Mouse (Mus musculus): Measurements from ENCODE around the gene Cdx4. TPM values are rescaled to one million over a fixed set of nuclear protein-coding genes. Genes with fewer than 3 reads are reported as not detected.

The Cdx4 gene
- polyA plus RNA-seq, 1 experiment: not detected

GRCm38 (mm10) chrX:103288485-103289330, 32.5 kb upstream of the Cdx4 start:
- no peaks in the 10 kb centered on the region for H3K36me3 ChIP-seq (ENCODE audit: control insufficient read depth, insufficient read depth)
- no peaks in the 10 kb centered on the region for H3K27me3 ChIP-seq (ENCODE audit: control insufficient read depth, insufficient read depth, insufficient read length)
- no peak overlapping the region for H3K4me3 ChIP-seq
- TF ChIP-seq POLR2AphosphoS2 (IDR thresholded peaks at IDR 0.05; ENCODE audit: insufficient read length, low read depth) (no peak), TCF3 (IDR thresholded peaks at IDR 0.05; ENCODE audit: insufficient read length, low read depth) (no peak), MYOD1 (IDR thresholded peaks at IDR 0.05; ENCODE audit: control insufficient read depth in 1 of 3, insufficient read length in 2 of 3, low read depth in 2 of 3) (no peak), TCF12 (IDR thresholded peaks at IDR 0.05; ENCODE audit: insufficient read depth, poor library complexity, severe bottlenecking) (no peak), USF1 (IDR thresholded peaks at IDR 0.05; ENCODE audit: low read depth) (no peak)
- no peak overlapping the region for H3ac ChIP-seq (ENCODE audit: control insufficient read depth, insufficient read length)
- no peak overlapping the region for H3K4me2 ChIP-seq (ENCODE audit: low read depth)
- H3K79me2 ChIP-seq (ENCODE audit: control insufficient read depth, insufficient read depth): no peaks in the 10 kb centered on the region

- no peak for TF ChIP-seq MYOG (IDR thresholded peaks at IDR 0.05; ENCODE audit: control insufficient read depth in 1 of 3, insufficient read depth in 1 of 3, insufficient read length in 2 of 3, low read depth in 2 of 3)
- no peak for TF ChIP-seq CEBPB (IDR thresholded peaks at IDR 0.05; ENCODE audit: insufficient read depth, poor library complexity, severe bottlenecking)
- no peak for TF ChIP-seq TCF3 (IDR thresholded peaks at IDR 0.05; ENCODE audit: insufficient read length, low read depth)
- no peak for TF ChIP-seq E2F4 (IDR thresholded peaks at IDR 0.05; ENCODE audit: insufficient read depth)
- TF ChIP-seq MAX (IDR thresholded peaks at IDR 0.05; ENCODE audit: low read depth): no peak
- TF ChIP-seq SRF (IDR thresholded peaks at IDR 0.05; ENCODE audit: control insufficient read depth, insufficient read length, low read depth): no peak
- no peak for TF ChIP-seq REST (IDR thresholded peaks at IDR 0.05; ENCODE audit: insufficient read depth, insufficient read length)
- no peak for TF ChIP-seq USF1 (IDR thresholded peaks at IDR 0.05; ENCODE audit: low read depth)
- TF ChIP-seq POLR2A (IDR thresholded peaks at IDR 0.05; ENCODE audit: insufficient read length, low read depth): no peak
- no peak overlapping the region for H3ac ChIP-seq (ENCODE audit: control insufficient read depth, insufficient read length)
- peak overlapping the region; percentile 30 for H3K4me2 ChIP-seq (ENCODE audit: low read depth)
- no peaks in the 10 kb centered on the region for H3K27me3 ChIP-seq (ENCODE audit: control insufficient read depth, insufficient read depth, insufficient read length)
- H3K79me2 ChIP-seq (ENCODE audit: control insufficient read depth, insufficient read depth): no peaks in the 10 kb centered on the region
- H3K4me3 ChIP-seq: no peak overlapping the region
- no peaks in the 10 kb centered on the region for H3K36me3 ChIP-seq (ENCODE audit: control insufficient read depth, insufficient read depth)
Measured at GRCm38 (mm10) chrX:103298937-103299336, 22.3 kb upstream of the Cdx4 start.

- Histone ChIP-seq H3K27me3 (ENCODE audit: control insufficient read depth, insufficient read depth, insufficient read length) (no peaks in the 10 kb centered on the region), H3ac (ENCODE audit: control insufficient read depth, insufficient read length) (no peak overlapping the region), H3K79me2 (ENCODE audit: control insufficient read depth, insufficient read depth) (no peaks in the 10 kb centered on the region), H3K4me3 (no peak overlapping the region), H3K4me2 (ENCODE audit: low read depth) (no peak overlapping the region), H3K36me3 (ENCODE audit: control insufficient read depth, insufficient read depth) (no peaks in the 10 kb centered on the region)
- TF ChIP-seq POLR2AphosphoS2 (IDR thresholded peaks at IDR 0.05; ENCODE audit: insufficient read length, low read depth) (no peak), TCF12 (IDR thresholded peaks at IDR 0.05; ENCODE audit: insufficient read depth, poor library complexity, severe bottlenecking) (no peak), SRF (IDR thresholded peaks at IDR 0.05; ENCODE audit: control insufficient read depth, insufficient read length, low read depth) (no peak), MYOD1 (IDR thresholded peaks at IDR 0.05; ENCODE audit: control insufficient read depth in 1 of 3, insufficient read length in 2 of 3, low read depth in 2 of 3) (no peak), E2F4 (IDR thresholded peaks at IDR 0.05; ENCODE audit: insufficient read depth) (no peak), MYOG (IDR thresholded peaks at IDR 0.05; ENCODE audit: control insufficient read depth in 1 of 3, insufficient read depth in 1 of 3, insufficient read length in 2 of 3, low read depth in 2 of 3) (no peak), USF1 (IDR thresholded peaks at IDR 0.05; ENCODE audit: low read depth) (no peak), TCF3 (IDR thresholded peaks at IDR 0.05; ENCODE audit: insufficient read length, low read depth) (no peak), CEBPB (IDR thresholded peaks at IDR 0.05; ENCODE audit: insufficient read depth, poor library complexity, severe bottlenecking) (no peak), MAX (IDR thresholded peaks at IDR 0.05; ENCODE audit: low read depth) (no peak), REST (IDR thresholded peaks at IDR 0.05; ENCODE audit: insufficient read depth, insufficient read length) (no peak), POLR2A (IDR thresholded peaks at IDR 0.05; ENCODE audit: insufficient read length, low read depth) (no peak)
Measured at GRCm38 (mm10) chrX:103308262-103308661, 12.9 kb upstream of the Cdx4 start.

GRCm38 (mm10) chrX:103311723-103312122, 9.5 kb upstream of the Cdx4 start:
- Histone ChIP-seq H3K36me3 (ENCODE audit: control insufficient read depth, insufficient read depth) (no peaks in the 10 kb centered on the region), H3K4me3 (no peak overlapping the region), H3ac (ENCODE audit: control insufficient read depth, insufficient read length) (no peak overlapping the region), H3K79me2 (ENCODE audit: control insufficient read depth, insufficient read depth) (no peaks in the 10 kb centered on the region), H3K27me3 (ENCODE audit: control insufficient read depth, insufficient read depth, insufficient read length) (no peaks in the 10 kb centered on the region), H3K4me2 (ENCODE audit: low read depth) (no peak overlapping the region)
- no peak for TF ChIP-seq MYOD1 (IDR thresholded peaks at IDR 0.05; ENCODE audit: control insufficient read depth in 1 of 3, insufficient read length in 2 of 3, low read depth in 2 of 3)
- TF ChIP-seq TCF12 (IDR thresholded peaks at IDR 0.05; ENCODE audit: insufficient read depth, poor library complexity, severe bottlenecking): no peak
- no peak for TF ChIP-seq POLR2A (IDR thresholded peaks at IDR 0.05; ENCODE audit: insufficient read length, low read depth)
- TF ChIP-seq USF1 (IDR thresholded peaks at IDR 0.05; ENCODE audit: low read depth): no peak
- no peak for TF ChIP-seq MAX (IDR thresholded peaks at IDR 0.05; ENCODE audit: low read depth)
- TF ChIP-seq REST (IDR thresholded peaks at IDR 0.05; ENCODE audit: insufficient read depth, insufficient read length): no peak
- TF ChIP-seq CEBPB (IDR thresholded peaks at IDR 0.05; ENCODE audit: insufficient read depth, poor library complexity, severe bottlenecking): no peak
- no peak for TF ChIP-seq MYOG (IDR thresholded peaks at IDR 0.05; ENCODE audit: control insufficient read depth in 1 of 3, insufficient read depth in 1 of 3, insufficient read length in 2 of 3, low read depth in 2 of 3)

- Histone ChIP-seq H3K36me3 (ENCODE audit: control insufficient read depth, insufficient read depth) (no peaks in the 10 kb centered on the region), H3K27me3 (ENCODE audit: control insufficient read depth, insufficient read depth, insufficient read length) (no peaks in the 10 kb centered on the region), H3ac (ENCODE audit: control insufficient read depth, insufficient read length) (no peak overlapping the region), H3K4me3 (no peak overlapping the region), H3K79me2 (ENCODE audit: control insufficient read depth, insufficient read depth) (no peaks in the 10 kb centered on the region), H3K4me2 (ENCODE audit: low read depth) (no peak overlapping the region)
- TF ChIP-seq MYOD1 (IDR thresholded peaks at IDR 0.05; ENCODE audit: control insufficient read depth in 1 of 3, insufficient read length in 2 of 3, low read depth in 2 of 3) (no peak), POLR2AphosphoS2 (IDR thresholded peaks at IDR 0.05; ENCODE audit: insufficient read length, low read depth) (no peak), E2F4 (IDR thresholded peaks at IDR 0.05; ENCODE audit: insufficient read depth) (no peak), POLR2A (IDR thresholded peaks at IDR 0.05; ENCODE audit: insufficient read length, low read depth) (no peak), MAX (IDR thresholded peaks at IDR 0.05; ENCODE audit: low read depth) (no peak), SRF (IDR thresholded peaks at IDR 0.05; ENCODE audit: control insufficient read depth, insufficient read length, low read depth) (no peak), TCF12 (IDR thresholded peaks at IDR 0.05; ENCODE audit: insufficient read depth, poor library complexity, severe bottlenecking) (no peak), TCF3 (IDR thresholded peaks at IDR 0.05; ENCODE audit: insufficient read length, low read depth) (no peak), CEBPB (IDR thresholded peaks at IDR 0.05; ENCODE audit: insufficient read depth, poor library complexity, severe bottlenecking) (no peak), REST (IDR thresholded peaks at IDR 0.05; ENCODE audit: insufficient read depth, insufficient read length) (no peak), MYOG (IDR thresholded peaks at IDR 0.05; ENCODE audit: control insufficient read depth in 1 of 3, insufficient read depth in 1 of 3, insufficient read length in 2 of 3, low read depth in 2 of 3) (no peak), USF1 (IDR thresholded peaks at IDR 0.05; ENCODE audit: low read depth) (no peak)
Measured at GRCm38 (mm10) chrX:103314146-103314545, 7.1 kb upstream of the Cdx4 start.
